Mouse (Mus musculus) left cerebral cortex, adult 11 months (tissue): Measurements from ENCODE around the gene Phrf1.

Experiments
- DNase-seq: peaks from one replicate; pipeline ENCODE4 v3.0.0; 2022; ENCODE audit warnings: low spot score

Gene Phrf1

GRCm38 (mm10) chr7:141256159-141256558 is 27.6 kb downstream of the Phrf1 start:
- no peak for DNase-seq

- no peak for DNase-seq
Measured at GRCm38 (mm10) chr7:141261480-141261879, 32.9 kb downstream of the Phrf1 start.

GRCm38 (mm10) chr7:141263640-141264039 is 35.1 kb downstream of the Phrf1 start:
- DNase-seq: no peak

GRCm38 (mm10) chr7:141264041-141264700 is 35.6 kb downstream of the Phrf1 start:
- DNase-seq: no peak

GRCm38 (mm10) chr7:141264761-141265410 is 36.3 kb downstream of the Phrf1 start:
- DNase-seq: no peak

- no peak for DNase-seq
Measured at GRCm38 (mm10) chr7:141265411-141265738, 36.8 kb downstream of the Phrf1 start.

GRCm38 (mm10) chr7:141265739-141266561 is 37.4 kb downstream of the Phrf1 start, which contains the start of gene Irf7:
TSS of gene Irf7 (minus strand) at chr7:141266481.
- no peak for DNase-seq

- no peak for DNase-seq
Measured at GRCm38 (mm10) chr7:141268466-141269272, 40.1 kb downstream of the Phrf1 start.

- DNase-seq: no peak
Measured at GRCm38 (mm10) chr7:141269273-141269545, 40.6 kb downstream of the Phrf1 start.

GRCm38 (mm10) chr7:141270631-141271030 is 42.0 kb downstream of the Phrf1 start:
- no peak for DNase-seq

- DNase-seq: no peak
Measured at GRCm38 (mm10) chr7:141275356-141275755, 46.8 kb downstream of the Phrf1 start.

- no peak for DNase-seq
Measured at GRCm38 (mm10) chr7:141276546-141276945, 48.0 kb downstream of the Phrf1 start, which contains the start of gene Cdhr5. TSS of gene Cdhr5 (minus strand) at chr7:141276786.

GRCm38 (mm10) chr7:141277701-141278678 is 49.4 kb downstream of the Phrf1 start:
- DNase-seq: no peak

- no peak for DNase-seq
Measured at GRCm38 (mm10) chr7:141278766-141279590, 50.4 kb downstream of the Phrf1 start, which contains the start of gene Sct. TSS of gene Sct (minus strand) at chr7:141279133.

- DNase-seq: no peak
Measured at GRCm38 (mm10) chr7:141281442-141281841, 52.9 kb downstream of the Phrf1 start.

- DNase-seq: no peak
Measured at GRCm38 (mm10) chr7:141282756-141283155, 54.2 kb downstream of the Phrf1 start.

GRCm38 (mm10) chr7:141288042-141288441 is 59.5 kb downstream of the Phrf1 start:
- DNase-seq: no peak

- DNase-seq: no peak
Measured at GRCm38 (mm10) chr7:141291921-141292582, 63.5 kb downstream of the Phrf1 start, which contains the start of gene Drd4. TSS of gene Drd4 (plus strand) at chr7:141292006.

GRCm38 (mm10) chr7:141292583-141293388 is 64.2 kb downstream of the Phrf1 start:
- DNase-seq: no peak
